Mouse (Mus musculus): Measurements from ENCODE around the gene Dnah17. TPM values are rescaled to one million over a fixed set of nuclear protein-coding genes. Genes with fewer than 3 reads are reported as not detected.

Gene Dnah17
- polyA plus RNA-seq, 1 experiment, result 0.27 TPM

GRCm38 (mm10) chr11:118003176-118003575 is 127.3 kb downstream of the Dnah17 start:
- no peak for DNase-seq (ENCODE audit: low read depth, low spot score)
- WGBS, result 92% methylated on average over 14 of the region's 14 CpGs

GRCm38 (mm10) chr11:118000565-118001215 is 129.7 kb downstream of the Dnah17 start:
- WGBS, result 79% methylated on average over 7 of the region's 7 CpGs

GRCm38 (mm10) chr11:118000083-118000482 is 130.4 kb downstream of the Dnah17 start:
- 42% methylated on average over 1 of the region's 1 CpGs for WGBS

More at GRCm38 (mm10) chr11:118000565-118001215, 129.7 kb downstream of the Dnah17 start:
- DNase-seq (ENCODE audit: low read depth, low spot score), result no peak

GRCm38 (mm10) chr11:117999260-117999934 is 131.0 kb downstream of the Dnah17 start:
- WGBS, result 33% methylated on average over 6 of the region's 6 CpGs
- no peak for DNase-seq (ENCODE audit: low read depth, low spot score)

More at GRCm38 (mm10) chr11:118000083-118000482, 130.4 kb downstream of the Dnah17 start:
- no peak for DNase-seq (ENCODE audit: low read depth, low spot score)

GRCm38 (mm10) chr11:117998356-117998755 is 132.1 kb downstream of the Dnah17 start:
- 33% methylated on average over 4 of the region's 4 CpGs for WGBS
- DNase-seq (ENCODE audit: low read depth, low spot score), result no peak

- WGBS, result 87% methylated on average over 2 of the region's 2 CpGs
These were observed 133.3 kb downstream of the Dnah17 start for GRCm38 (mm10) chr11:117997085-117997484.

GRCm38 (mm10) chr11:117996066-117996465 is 134.4 kb downstream of the Dnah17 start:
- WGBS, result 29% methylated on average over 3 of the region's 3 CpGs
- DNase-seq (ENCODE audit: low read depth, low spot score), result no peak

More at GRCm38 (mm10) chr11:117997085-117997484, 133.3 kb downstream of the Dnah17 start:
- DNase-seq (ENCODE audit: low read depth, low spot score), result no peak

- WGBS, result 29% methylated on average over 3 of the region's 3 CpGs
- no peak for DNase-seq (ENCODE audit: low read depth, low spot score)
These were observed 134.8 kb downstream of the Dnah17 start for GRCm38 (mm10) chr11:117995661-117996060.

- DNase-seq (ENCODE audit: low read depth, low spot score), result no peak
- 77% methylated on average over 2 of the region's 2 CpGs for WGBS
These were observed 135.2 kb downstream of the Dnah17 start for GRCm38 (mm10) chr11:117995255-117995654.

- no peak for DNase-seq (ENCODE audit: low read depth, low spot score)
- 34% methylated on average over 9 of the region's 9 CpGs for WGBS
These were observed 136.0 kb downstream of the Dnah17 start for GRCm38 (mm10) chr11:117994250-117995057.

GRCm38 (mm10) chr11:117993190-117994175 is 137.0 kb downstream of the Dnah17 start:
- DNase-seq (ENCODE audit: low read depth, low spot score), result no peak
- 55% methylated on average over 14 of the region's 14 CpGs for WGBS

GRCm38 (mm10) chr11:117991502-117992470 is 138.6 kb downstream of the Dnah17 start:
- 67% methylated on average over 9 of the region's 9 CpGs for WGBS
- DNase-seq (ENCODE audit: low read depth, low spot score), result no peak

GRCm38 (mm10) chr11:117989926-117990325 is 140.5 kb downstream of the Dnah17 start:
- 30% methylated on average over 10 of the region's 10 CpGs for WGBS
- DNase-seq (ENCODE audit: low read depth, low spot score), result no peak

- 86% methylated on average over 4 of the region's 4 CpGs for WGBS
- no peak for DNase-seq (ENCODE audit: low read depth, low spot score)
These were observed 141.2 kb downstream of the Dnah17 start for GRCm38 (mm10) chr11:117989241-117989640.

GRCm38 (mm10) chr11:117987968-117988367 is 142.5 kb downstream of the Dnah17 start:
- WGBS, result 38% methylated on average over 4 of the region's 4 CpGs
- no peak for DNase-seq (ENCODE audit: low read depth, low spot score)

- under 1% methylated on average over 32 of the region's 32 CpGs for WGBS
These were observed 143.4 kb downstream of the Dnah17 start for GRCm38 (mm10) chr11:117987032-117987451.

GRCm38 (mm10) chr11:117986126-117987031 is 144.1 kb downstream of the Dnah17 start, which contains the start of gene Pgs1:
TSS of gene Pgs1 (plus strand) at chr11:117986292.
- no peak for DNase-seq (ENCODE audit: low read depth, low spot score)
- 6% methylated on average over 51 of the region's 51 CpGs for WGBS

More at GRCm38 (mm10) chr11:117987032-117987451, 143.4 kb downstream of the Dnah17 start:
- no peak for DNase-seq (ENCODE audit: low read depth, low spot score)
